In genomic region chr4:43982053-43982732, GRCm38 (mm10) we compare ENCODE assay signal across 8 mouse cellular contexts. TPM values are rescaled to one million over a fixed set of nuclear protein-coding genes. Genes with fewer than 3 reads are reported as not detected.
DNase-seq lines count a peak whose midpoint lies in the region; ATAC-seq and TF ChIP-seq lines count a peak whose summit lies in the region.

No protein-coding gene starts in this region.

- H3K9ac ChIP-seq in lung, embryonic 15.5 days: peak overlapping the region; percentile 55

- DNase-seq in Muller cell, postnatal 12 days (ENCODE audit: inconsistent ontology term): peak; percentile 94
- peak; percentile 82 for DNase-seq in cerebellum, adult 9-10 months
- DNase-seq in hindbrain, embryonic 10.5 days (ENCODE audit: low spot score): peak; percentile 95
- peak; percentile 72 for DNase-seq in layer of hippocampus, adult 9-10 months (ENCODE audit: low spot score)
- peak; percentile 82 for DNase-seq in ovary, adult 18-20 months (ENCODE audit: low spot score)
- DNase-seq in thymus, adult 2 months: peak; percentile 95

- H3K36me3 ChIP-seq in hindbrain, embryonic 10.5 days: no peaks in the 10 kb centered on the region
- no peaks in the 10 kb centered on the region for H3K36me3 ChIP-seq in lung, embryonic 15.5 days
- H3K36me3 ChIP-seq in thymus, adult 2 months (ENCODE audit: control insufficient read depth, insufficient read depth, low read length): no peaks in the 10 kb centered on the region

- H3K4me1 ChIP-seq in hindbrain, embryonic 10.5 days (replicated peaks): peaks cover 27% of the 10 kb centered on the region
- peaks cover 22% of the 10 kb centered on the region for H3K4me1 ChIP-seq in lung, embryonic 15.5 days
- H3K4me1 ChIP-seq in thymus, adult 2 months (replicated peaks; ENCODE audit: control insufficient read depth, insufficient read depth, low read length): peaks cover 3% of the 10 kb centered on the region

- peaks cover 42% of the 10 kb centered on the region for H3K27me3 ChIP-seq in hindbrain, embryonic 10.5 days (ENCODE audit: insufficient read depth, poor library complexity, severe bottlenecking)
- H3K27me3 ChIP-seq in lung, embryonic 15.5 days: no peaks in the 10 kb centered on the region
- H3K27me3 ChIP-seq in thymus, adult 2 months (ENCODE audit: control insufficient read depth, insufficient read depth, low read length): no peaks in the 10 kb centered on the region

- H3K9me3 ChIP-seq in hindbrain, embryonic 10.5 days: no peaks in the 10 kb centered on the region
- no peaks in the 10 kb centered on the region for H3K9me3 ChIP-seq in lung, embryonic 15.5 days

- WGBS in hindbrain, embryonic 10.5 days: 4% methylated on average over 24 of the region's 24 CpGs
- 1% methylated on average over 24 of the region's 24 CpGs for WGBS in lung, embryonic 15.5 days
- 2% methylated on average over 24 of the region's 24 CpGs for WGBS in thymus, adult 2 months

- peak; percentile 86 for ATAC-seq in frontal cortex, adult (ENCODE audit: low TSS enrichment)
- peak; percentile 88 for ATAC-seq in lung, embryonic 15.5 days (ENCODE audit: borderline replicate concordance, extremely low read depth, low FRiP score, low TSS enrichment)

- peak overlapping the region; percentile 51 for H3K4me3 ChIP-seq in hindbrain, embryonic 10.5 days
- peak overlapping the region; percentile 39 for H3K4me3 ChIP-seq in lung, embryonic 15.5 days
- H3K4me3 ChIP-seq in thymus, adult 2 months (ENCODE audit: control insufficient read depth, insufficient read depth, low read length): peak overlapping the region; percentile 20

- peak overlapping the region; percentile 92 for H3K27ac ChIP-seq in hindbrain, embryonic 10.5 days
- H3K27ac ChIP-seq in lung, embryonic 15.5 days: 0 out of 2 replicates have a peak overlapping the region, but pooled peaks have one; percentile 33
- no peak overlapping the region for H3K27ac ChIP-seq in thymus, adult 2 months (ENCODE audit: control insufficient read depth, insufficient read depth, low read length)

- TF ChIP-seq POLR2A in thymus, adult 2 months (IDR thresholded peaks at IDR 0.05; ENCODE audit: control insufficient read depth, extremely low read depth, insufficient read depth, low read length, poor library complexity): no peak

- H3K4me2 ChIP-seq in lung, embryonic 15.5 days: peak overlapping the region; percentile 85

- TF ChIP-seq CTCF in thymus, adult 2 months (IDR thresholded peaks at IDR 0.05; ENCODE audit: borderline replicate concordance, control insufficient read depth, extremely low read depth, insufficient read depth, low read length, poor library complexity): peak; percentile 97

RNA-seq across cellular contexts. Expression of gene Ccin, which starts 1.1 kb away (rescaled TPM):
- polyA plus RNA-seq in hindbrain, embryonic 10.5 days (2016; fragmentation: Nextera tagmentation; extraction: Ambion mirVana): not detected in 2 replicates
- not detected in 2 replicates for polyA plus RNA-seq in lung, embryonic 15.5 days (2015; fragmentation: Nextera tagmentation; extraction: Ambion mirVana)
- 0.11 and 0.32 TPM in 2 replicates for polyA plus RNA-seq in thymus, adult 2 months (2012; rRNA removed)

RNA-seq across cellular contexts. Expression of gene Clta, which starts 22.1 kb away (rescaled TPM):
- polyA plus RNA-seq in hindbrain, embryonic 10.5 days (2016; fragmentation: Nextera tagmentation; extraction: Ambion mirVana): 220 and 239 TPM in 2 replicates
- polyA plus RNA-seq in lung, embryonic 15.5 days (2015; fragmentation: Nextera tagmentation; extraction: Ambion mirVana): 223 TPM in 2 replicates
- polyA plus RNA-seq in thymus, adult 2 months (2012; rRNA removed): 184 and 193 TPM in 2 replicates

RNA-seq across cellular contexts. Expression of gene Glipr2, which starts 25.0 kb away (rescaled TPM):
- polyA plus RNA-seq in hindbrain, embryonic 10.5 days (2016; fragmentation: Nextera tagmentation; extraction: Ambion mirVana): 70.2 and 84.9 TPM in 2 replicates
- polyA plus RNA-seq in lung, embryonic 15.5 days (2015; fragmentation: Nextera tagmentation; extraction: Ambion mirVana): 66.8 and 67.9 TPM in 2 replicates
- polyA plus RNA-seq in thymus, adult 2 months (2012; rRNA removed): 20.6 and 23.4 TPM in 2 replicates
